Mouse (Mus musculus) limb, embryonic 12.5 days (tissue): Measurements from ENCODE around the gene Gsta3. TPM values are rescaled to one million over a fixed set of nuclear protein-coding genes. Genes with fewer than 3 reads are reported as not detected.

Experiments
- ATAC-seq: fragments of 200-750 bp; cut with Nextera tagmentation; 2 replicates; pipeline ENCODE4 v1.8.0; 2017; ENCODE audit warnings: low read depth, moderate TSS enrichment; ENCODE audit not compliant: insufficient number of reproducible peaks, insufficient read depth, low FRiP score, low TSS enrichment
- H3K27ac ChIP-seq: fragments of 300-500 bp; sonication (generic); 2 replicates; pipeline ENCODE4 v1.5.1; 2016; ENCODE audit warnings: mild to moderate bottlenecking, moderate library complexity
- H3K27me3 ChIP-seq: fragments of 300-500 bp; sonication (generic); 2 replicates; pipeline ENCODE4 v1.6.1; 2016; ENCODE audit warnings: mild to moderate bottlenecking, moderate library complexity
- H3K36me3 ChIP-seq: fragments of 300-500 bp; sonication (generic); 2 replicates; pipeline ENCODE4 v1.6.1; 2016; ENCODE audit warnings: mild to moderate bottlenecking, moderate library complexity
- H3K4me1 ChIP-seq: fragments of 300-500 bp; sonication (generic); replicated peaks from 2 replicates; pipeline ENCODE4 v1.6.1; 2016
- H3K4me2 ChIP-seq: fragments of 300-500 bp; sonication (generic); 2 replicates; pipeline ENCODE4 v1.6.1; 2016; ENCODE audit warnings: mild to moderate bottlenecking, moderate library complexity
- H3K4me3 ChIP-seq: fragments of 300-500 bp; sonication (generic); replicated peaks from 2 replicates; pipeline ENCODE4 v1.5.1; 2016; ENCODE audit warnings: mild to moderate bottlenecking
- H3K9ac ChIP-seq: fragments of 300-500 bp; sonication (generic); replicated peaks from 2 replicates; pipeline ENCODE4 v1.6.1; 2016; ENCODE audit warnings: mild to moderate bottlenecking, moderate library complexity
- H3K9me3 ChIP-seq: fragments of 300-500 bp; sonication (generic); 2 replicates; pipeline ENCODE4 v1.6.1; 2016; ENCODE audit warnings: mild to moderate bottlenecking, moderate library complexity
- WGBS: fragments of 180-500 bp; shearing (Covaris S2); methylation state at CpG from one replicate; pipeline ENCODE4 v1.1.7; 2016; 5-methylcytosine and 5-hydroxymethylcytosine counted together
- polyA plus RNA-seq: library from polyadenylated mRNA; unstranded; fragments of >200 nt; fragmentation: Nextera tagmentation; extraction: Ambion mirVana; gene quantifications from 2 replicates; pipeline ENCODE4 v1.2.1, GENCODE M21; 2016

Gsta3 gene
- polyA plus RNA-seq, 1 experiment from 2014 or later = 0.38 TPM

GRCm38 (mm10) chr1:21232516-21232915, 7.9 kb upstream of the Gsta3 start:
- Histone ChIP-seq H3K9ac (no peak overlapping the region), H3K27me3 (no peaks in the 10 kb centered on the region), H3K9me3 (no peaks in the 10 kb centered on the region), H3K27ac (no peak overlapping the region), H3K4me1 (peaks cover 3% of the 10 kb centered on the region; the same call in 1 of the 2 replicates), H3K36me3 (no peaks in the 10 kb centered on the region; the same call in 1 of the 2 replicates), H3K4me3 (no peak overlapping the region), H3K4me2 (no peak overlapping the region)
- 72% methylated on average over 1 of the region's 1 CpGs for WGBS
- no peak for ATAC-seq

- Histone ChIP-seq H3K36me3 (no peaks in the 10 kb centered on the region), H3K4me2 (no peak overlapping the region), H3K4me1 (peaks cover 3% of the 10 kb centered on the region; the same call in 1 of the 2 replicates), H3K4me3 (no peak overlapping the region), H3K27me3 (no peaks in the 10 kb centered on the region), H3K9ac (no peak overlapping the region), H3K27ac (no peak overlapping the region), H3K9me3 (no peaks in the 10 kb centered on the region)
- no peak for ATAC-seq
- WGBS = 90% methylated on average over 6 of the region's 6 CpGs
Measured at GRCm38 (mm10) chr1:21235359-21235758, 5.0 kb upstream of the Gsta3 start.

DNA sequence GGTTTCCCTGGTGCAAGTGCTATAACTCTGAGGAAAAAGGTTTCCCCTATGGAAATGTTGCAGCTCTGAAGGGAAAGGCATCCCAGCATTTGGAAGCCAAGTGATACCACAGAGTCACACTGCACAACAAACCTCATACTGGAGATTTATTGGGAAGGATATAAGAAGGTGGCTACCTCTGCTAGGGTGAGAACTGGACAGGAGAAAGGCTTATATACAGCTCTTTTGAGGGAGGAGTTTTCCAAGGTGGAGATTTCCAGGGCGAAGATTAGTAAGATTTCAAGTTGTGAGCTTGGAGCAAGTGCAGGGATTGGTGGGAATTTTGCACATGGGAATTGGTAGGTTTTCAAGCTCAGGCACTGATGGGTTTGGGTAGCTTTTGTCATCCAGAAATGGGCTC, 707 bp downstream of the Gsta3 start:
- 92% methylated on average over 1 of the region's 1 CpGs for WGBS

GRCm38 (mm10) chr1:21244290-21244960, 4.0 kb downstream of the Gsta3 start:
- no peaks in the 10 kb centered on the region for H3K4me1 ChIP-seq
- no peak overlapping the region for H3K9ac ChIP-seq
- no peaks in the 10 kb centered on the region for H3K9me3 ChIP-seq
- WGBS = 73% methylated on average over 4 of the region's 4 CpGs
- no peak overlapping the region for H3K4me2 ChIP-seq
- H3K27ac ChIP-seq = no peak overlapping the region
- no peak for ATAC-seq
- no peaks in the 10 kb centered on the region for H3K36me3 ChIP-seq
- H3K27me3 ChIP-seq = no peaks in the 10 kb centered on the region
- no peak overlapping the region for H3K4me3 ChIP-seq

More for the DNA sequence above, 707 bp downstream of the Gsta3 start:
- Histone ChIP-seq H3K36me3 (no peaks in the 10 kb centered on the region), H3K27me3 (no peaks in the 10 kb centered on the region), H3K4me1 (no peaks in the 10 kb centered on the region), H3K9me3 (no peaks in the 10 kb centered on the region), H3K9ac (no peak overlapping the region), H3K4me3 (no peak overlapping the region), H3K4me2 (no peak overlapping the region), H3K27ac (no peak overlapping the region)
- no peak for ATAC-seq

DNA sequence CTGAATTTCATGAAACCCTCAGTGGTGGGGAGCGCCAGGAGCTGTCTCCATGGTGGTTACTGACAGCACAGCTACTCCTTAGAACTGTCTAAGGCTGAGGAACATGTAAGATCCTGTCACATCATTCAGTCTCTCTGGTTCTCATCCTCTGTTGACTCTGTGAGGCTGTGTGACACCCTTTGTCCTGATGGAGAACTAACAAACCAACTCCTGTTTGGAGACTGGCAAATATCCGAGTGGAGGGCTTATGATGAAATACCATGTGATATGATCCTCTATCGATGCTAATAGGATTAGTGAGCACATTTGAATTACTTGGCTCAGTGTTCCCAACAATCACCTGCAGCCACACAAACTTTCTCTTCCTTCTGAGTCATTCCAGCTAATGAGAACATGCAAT, 5.7 kb downstream of the Gsta3 start:
- H3K9ac ChIP-seq = no peak overlapping the region
- H3K9me3 ChIP-seq = no peaks in the 10 kb centered on the region
- no peak overlapping the region for H3K27ac ChIP-seq
- no peaks in the 10 kb centered on the region for H3K4me1 ChIP-seq
- H3K4me2 ChIP-seq = no peak overlapping the region
- WGBS = 79% methylated on average over 3 of the region's 3 CpGs
- no peak overlapping the region for H3K4me3 ChIP-seq
- H3K27me3 ChIP-seq = no peaks in the 10 kb centered on the region
- ATAC-seq = no peak
- no peaks in the 10 kb centered on the region for H3K36me3 ChIP-seq

GRCm38 (mm10) chr1:21247896-21248295, 7.5 kb downstream of the Gsta3 start:
- H3K4me2 ChIP-seq = no peak overlapping the region
- no peak overlapping the region for H3K4me3 ChIP-seq
- H3K9me3 ChIP-seq = no peaks in the 10 kb centered on the region
- no peak overlapping the region for H3K9ac ChIP-seq
- no peaks in the 10 kb centered on the region for H3K4me1 ChIP-seq
- no peak overlapping the region for H3K27ac ChIP-seq
- no peaks in the 10 kb centered on the region for H3K27me3 ChIP-seq
- no peak for ATAC-seq
- no peaks in the 10 kb centered on the region for H3K36me3 ChIP-seq

DNA sequence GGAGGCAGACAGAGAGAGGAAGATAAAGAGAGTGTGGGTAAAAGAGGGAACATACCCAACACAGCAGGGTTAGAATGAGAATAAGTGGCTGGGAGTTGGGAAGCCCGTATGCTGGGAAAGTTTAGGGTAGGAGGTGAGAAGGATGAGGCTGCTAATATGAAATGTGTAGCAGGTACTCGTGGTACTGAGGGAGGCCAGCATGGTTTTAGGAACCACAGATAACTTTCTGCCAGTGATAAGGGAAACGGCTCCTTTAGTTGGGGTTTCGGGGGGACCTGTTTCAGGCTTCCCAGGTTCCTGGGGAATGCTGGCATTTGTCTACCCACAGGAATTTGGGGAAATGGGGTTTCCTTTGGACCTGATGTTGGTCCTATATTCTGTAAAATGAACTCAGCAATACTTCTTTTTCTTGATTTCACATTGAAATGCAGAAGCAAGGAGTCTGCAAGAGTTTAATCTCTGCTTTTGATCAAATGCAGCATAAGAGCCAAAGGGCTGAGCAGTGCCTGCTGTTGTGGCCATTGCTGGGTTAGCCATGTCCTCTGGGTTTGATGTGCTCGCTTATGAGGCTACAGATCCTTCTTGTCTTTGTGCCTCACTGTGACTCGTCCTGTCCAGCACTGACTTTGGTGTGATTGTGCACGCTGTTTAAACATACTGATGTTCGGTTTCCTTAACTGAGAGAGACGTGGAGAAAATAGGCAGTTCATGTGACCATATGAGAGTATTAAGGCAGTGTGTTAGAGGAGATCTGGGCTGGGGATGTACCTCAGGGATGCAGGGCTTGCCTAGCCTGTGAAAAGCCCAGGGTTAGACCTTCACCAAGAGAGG, 8.4 kb downstream of the Gsta3 start:
- no peak overlapping the region for H3K27ac ChIP-seq
- H3K9me3 ChIP-seq = no peaks in the 10 kb centered on the region
- 84% methylated on average over 9 of the region's 9 CpGs for WGBS
- no peak overlapping the region for H3K4me2 ChIP-seq
- no peaks in the 10 kb centered on the region for H3K27me3 ChIP-seq
- H3K4me3 ChIP-seq = no peak overlapping the region
- no peaks in the 10 kb centered on the region for H3K4me1 ChIP-seq
- H3K9ac ChIP-seq = no peak overlapping the region
- ATAC-seq = no peak
- no peaks in the 10 kb centered on the region for H3K36me3 ChIP-seq

DNA sequence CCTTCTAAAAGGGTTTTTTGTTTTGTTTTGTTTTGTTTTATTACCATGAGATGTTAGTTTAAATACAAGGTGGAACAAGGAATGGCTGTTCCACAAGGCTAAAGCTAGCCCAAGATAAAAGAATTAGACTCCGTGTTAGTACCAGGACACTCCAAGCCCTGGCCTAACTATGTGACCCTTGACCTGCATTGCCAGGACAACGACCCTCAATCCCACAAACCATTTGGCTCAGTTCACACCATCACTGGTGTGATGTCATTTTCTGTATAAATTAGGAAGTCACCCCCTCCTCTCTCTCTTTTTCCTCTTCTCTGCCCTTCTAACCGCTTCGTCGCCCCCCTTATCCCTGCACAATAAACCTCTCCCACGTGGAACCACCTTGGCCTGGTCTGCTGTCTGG, 11.3 kb downstream of the Gsta3 start:
- H3K9me3 ChIP-seq = no peaks in the 10 kb centered on the region
- no peak overlapping the region for H3K4me3 ChIP-seq
- no peak overlapping the region for H3K9ac ChIP-seq
- no peaks in the 10 kb centered on the region for H3K36me3 ChIP-seq
- ATAC-seq = no peak
- H3K27me3 ChIP-seq = no peaks in the 10 kb centered on the region
- no peak overlapping the region for H3K4me2 ChIP-seq
- no peaks in the 10 kb centered on the region for H3K4me1 ChIP-seq
- 75% methylated on average over 6 of the region's 6 CpGs for WGBS
- no peak overlapping the region for H3K27ac ChIP-seq

DNA sequence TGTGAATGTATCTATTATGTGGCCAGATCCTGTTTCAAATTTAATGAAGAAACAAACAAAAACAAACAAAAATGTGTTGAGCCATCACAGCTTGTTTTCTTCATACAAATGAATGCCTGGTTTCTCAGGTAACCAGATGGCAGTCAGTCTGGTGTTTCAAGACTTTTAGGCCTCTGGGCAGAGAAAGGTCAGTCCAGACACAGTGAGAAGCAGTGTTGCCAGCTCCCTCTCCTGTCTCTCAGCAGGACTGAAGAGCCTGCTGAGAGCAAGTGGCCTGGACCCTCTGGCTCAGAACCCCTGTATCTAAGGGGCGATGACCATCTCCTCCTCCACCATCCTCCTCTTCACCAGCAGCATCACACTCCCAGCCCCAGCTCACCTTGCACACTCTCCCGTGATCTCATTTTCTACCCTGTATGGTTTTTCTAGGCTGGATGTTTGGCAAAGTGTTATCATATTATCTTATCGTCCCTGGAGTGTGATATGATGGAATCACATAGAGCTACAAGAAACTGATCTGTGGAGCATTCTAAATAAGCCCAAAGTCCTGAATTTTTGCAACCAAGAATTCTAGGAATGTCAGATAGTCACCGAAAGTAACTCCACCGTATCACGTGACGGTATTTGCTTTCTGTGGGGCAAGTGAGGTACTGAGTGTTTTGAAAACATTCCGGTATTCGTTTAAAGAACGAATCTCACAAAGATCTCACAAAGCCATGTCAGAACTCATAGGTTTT, 12.3 kb downstream of the Gsta3 start:
- no peak for ATAC-seq
- Histone ChIP-seq H3K4me2 (no peak overlapping the region), H3K27ac (no peak overlapping the region), H3K36me3 (no peaks in the 10 kb centered on the region), H3K27me3 (no peaks in the 10 kb centered on the region), H3K9me3 (no peaks in the 10 kb centered on the region), H3K4me3 (no peak overlapping the region), H3K4me1 (no peaks in the 10 kb centered on the region), H3K9ac (no peak overlapping the region)
- 87% methylated on average over 10 of the region's 10 CpGs for WGBS

- 78% methylated on average over 1 of the region's 1 CpGs for WGBS
- Histone ChIP-seq H3K27me3 (no peaks in the 10 kb centered on the region), H3K36me3 (no peaks in the 10 kb centered on the region), H3K4me3 (no peak overlapping the region), H3K4me2 (no peak overlapping the region), H3K9ac (no peak overlapping the region), H3K9me3 (no peaks in the 10 kb centered on the region), H3K27ac (no peak overlapping the region), H3K4me1 (no peaks in the 10 kb centered on the region)
- no peak for ATAC-seq
Measured at GRCm38 (mm10) chr1:21253303-21253650, 12.9 kb downstream of the Gsta3 start.

DNA sequence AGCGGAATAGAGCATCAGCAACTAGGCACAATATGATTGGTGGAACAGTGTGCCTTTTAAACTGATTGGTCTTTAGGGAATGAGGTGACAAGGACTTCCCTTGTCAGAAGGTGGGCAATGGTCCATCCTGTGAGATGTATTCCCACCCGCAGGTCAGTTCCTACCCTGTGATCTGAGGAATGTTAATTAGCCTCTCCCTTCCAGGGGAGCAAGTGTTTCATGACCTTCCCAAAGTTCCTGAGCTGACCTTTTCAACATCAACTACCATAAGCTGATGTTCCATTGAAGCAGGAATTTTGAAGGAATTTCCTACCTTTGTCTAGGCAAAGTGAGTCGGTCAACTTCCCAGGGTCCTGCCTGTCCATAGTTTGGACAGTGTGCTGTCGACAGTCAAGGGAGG, 13.5 kb downstream of the Gsta3 start:
- H3K27ac ChIP-seq = no peak overlapping the region
- no peak overlapping the region for H3K4me2 ChIP-seq
- no peak overlapping the region for H3K9ac ChIP-seq
- 78% methylated on average over 4 of the region's 4 CpGs for WGBS
- no peak for ATAC-seq
- H3K4me3 ChIP-seq = no peak overlapping the region
- H3K36me3 ChIP-seq = no peaks in the 10 kb centered on the region
- H3K27me3 ChIP-seq = no peaks in the 10 kb centered on the region
- H3K4me1 ChIP-seq = no peaks in the 10 kb centered on the region
- H3K9me3 ChIP-seq = no peaks in the 10 kb centered on the region
